Mouse (Mus musculus) gastrocnemius, postnatal 36 days (tissue): ENCODE measurements around the gene Ppm1l. TPM values are rescaled to one million over a fixed set of nuclear protein-coding genes. Genes with fewer than 3 reads are reported as not detected.
"Not testable (repeated sequence)": the region's sequence is repeated elsewhere in the genome, so short reads cannot be mapped to it uniquely, and the experiment has no call there.

Source experiments
- DNase-seq, 2 experiments: peaks; one replicate each; pipeline ENCODE4 v3.0.0; 2022
- intact Hi-C: fragments of 180-260 bp; cut with DNase I; formaldehyde crosslinking; loops from one replicate; pipeline ENCODE4 v1.15.1; 2025
- total RNA-seq, 2 experiments: library from RNA; stranded (reverse); gene quantifications; 2 replicates each; pipeline ENCODE4 v1.2.3; 2021

The Ppm1l gene
- total RNA-seq, 2 experiments from 2014 or later = 71.0 to 77.5 TPM

- DNase-seq = peak in 1 of 2 experiments; percentile 45
- intact Hi-C loops = no loop called here
Observed at GRCm38 (mm10) chr3:69524356-69525071, 207.9 kb downstream of the Ppm1l start.

GRCm38 (mm10) chr3:69525072-69525529 is 208.4 kb downstream of the Ppm1l start:
- intact Hi-C loops = no loop called here
- no peak for DNase-seq

GRCm38 (mm10) chr3:69527384-69527783 is 210.7 kb downstream of the Ppm1l start:
- no peak for DNase-seq
- intact Hi-C loops = no loop called here

- no peak for DNase-seq
- intact Hi-C loops = no loop called here
Observed at GRCm38 (mm10) chr3:69529576-69529975, 212.9 kb downstream of the Ppm1l start.

- DNase-seq = no peak
- intact Hi-C loops = no loop called here
Observed at GRCm38 (mm10) chr3:69531511-69531910, 214.8 kb downstream of the Ppm1l start.

GRCm38 (mm10) chr3:69532687-69533086 is 216.0 kb downstream of the Ppm1l start:
- intact Hi-C loops = no loop called here

GRCm38 (mm10) chr3:69535486-69535885 is 218.8 kb downstream of the Ppm1l start:
- intact Hi-C loops = no loop called here

More at GRCm38 (mm10) chr3:69532687-69533086, 216.0 kb downstream of the Ppm1l start:
- no peak for DNase-seq

GRCm38 (mm10) chr3:69535941-69536647 is 219.4 kb downstream of the Ppm1l start:
- intact Hi-C loops = no loop called here
- no peak for DNase-seq

More at GRCm38 (mm10) chr3:69535486-69535885, 218.8 kb downstream of the Ppm1l start:
- DNase-seq = no peak

- DNase-seq = no peak
Observed at GRCm38 (mm10) chr3:69542962-69543361, 226.3 kb downstream of the Ppm1l start.

GRCm38 (mm10) chr3:69543730-69544129 is 227.1 kb downstream of the Ppm1l start:
- DNase-seq = no peak
- intact Hi-C loops = no loop called here

More at GRCm38 (mm10) chr3:69542962-69543361, 226.3 kb downstream of the Ppm1l start:
- intact Hi-C loops = no loop called here

- intact Hi-C loops = no loop called here
Observed at GRCm38 (mm10) chr3:69545017-69545416, 228.4 kb downstream of the Ppm1l start.

GRCm38 (mm10) chr3:69548704-69549455 is 232.2 kb downstream of the Ppm1l start:
- intact Hi-C loops = no loop called here
- DNase-seq = peak in 1 of 2 experiments; percentile 25

More at GRCm38 (mm10) chr3:69545017-69545416, 228.4 kb downstream of the Ppm1l start:
- DNase-seq = no peak

- DNase-seq = no peak
- intact Hi-C loops = no loop called here
Observed at GRCm38 (mm10) chr3:69549602-69550001, 232.9 kb downstream of the Ppm1l start.

- no peak for DNase-seq
- intact Hi-C loops = no loop called here
Observed at GRCm38 (mm10) chr3:69555511-69555910, 238.8 kb downstream of the Ppm1l start.

- intact Hi-C loops = no loop called here
- no peak for DNase-seq
Observed at GRCm38 (mm10) chr3:69556092-69556778, 239.6 kb downstream of the Ppm1l start.

GRCm38 (mm10) chr3:69559316-69559974 is 242.8 kb downstream of the Ppm1l start:
- DNase-seq = no peak
- intact Hi-C loops = no loop called here

- intact Hi-C loops = no loop called here
- DNase-seq = no peak
Observed at GRCm38 (mm10) chr3:69559975-69560330, 243.3 kb downstream of the Ppm1l start.

- intact Hi-C loops = no loop called here
- DNase-seq = no peak
Observed at GRCm38 (mm10) chr3:69561686-69562085, 245.0 kb downstream of the Ppm1l start.

- DNase-seq = no peak
- intact Hi-C loops = no loop called here
Observed at GRCm38 (mm10) chr3:69563406-69563805, 246.7 kb downstream of the Ppm1l start.

- DNase-seq, intact Hi-C loops: not testable (repeated sequence)
Observed at GRCm38 (mm10) chr3:69565586-69565985, 248.9 kb downstream of the Ppm1l start.
